Mouse (Mus musculus): ENCODE measurements around the gene Slit3. TPM values are rescaled to one million over a fixed set of nuclear protein-coding genes. Genes with fewer than 3 reads are reported as not detected.

Gene Slit3
- polyA plus RNA-seq, 1 experiment from 2014 or later: 2.3 TPM

- no peak for DNase-seq (ENCODE audit: low spot score)
- Histone ChIP-seq H3K27me3 (replicated peaks; ENCODE audit: control insufficient read depth, insufficient read depth, low read length) (no peaks in the 10 kb centered on the region), H3K4me3 (ENCODE audit: low read depth, low read length) (no peak overlapping the region), H3K4me1 (ENCODE audit: control insufficient read depth, insufficient read depth, low read length) (no peaks in the 10 kb centered on the region; the same call in 1 of the 2 replicates), H3K27ac (ENCODE audit: low read depth, low read length) (no peak overlapping the region), H3K36me3 (ENCODE audit: control insufficient read depth, insufficient read depth, low read length) (no peaks in the 10 kb centered on the region), H3K9me3 (replicated peaks; ENCODE audit: control insufficient read depth, low read length) (no peaks in the 10 kb centered on the region), H3K9ac (ENCODE audit: low read length) (no peak overlapping the region), H3K4me2 (ENCODE audit: low read length) (no peak overlapping the region)
- 79% methylated on average over 10 of the region's 10 CpGs for WGBS
- ATAC-seq: no peak
These were observed 140.6 kb downstream of the Slit3 start for GRCm38 (mm10) chr11:35261562-35262087.

- no peaks in the 10 kb centered on the region for H3K36me3 ChIP-seq (ENCODE audit: control insufficient read depth, insufficient read depth, low read length)
These were observed 141.4 kb downstream of the Slit3 start for GRCm38 (mm10) chr11:35262289-35262941.

GRCm38 (mm10) chr11:35264749-35265148, 143.7 kb downstream of the Slit3 start:
- Histone ChIP-seq H3K4me3 (ENCODE audit: low read depth, low read length) (no peak overlapping the region), H3K4me1 (ENCODE audit: control insufficient read depth, insufficient read depth, low read length) (no peaks in the 10 kb centered on the region; the same call in 1 of the 2 replicates), H3K27ac (ENCODE audit: low read depth, low read length) (no peak overlapping the region), H3K27me3 (replicated peaks; ENCODE audit: control insufficient read depth, insufficient read depth, low read length) (no peaks in the 10 kb centered on the region), H3K4me2 (ENCODE audit: low read length) (no peak overlapping the region), H3K9me3 (replicated peaks; ENCODE audit: control insufficient read depth, low read length) (no peaks in the 10 kb centered on the region), H3K36me3 (ENCODE audit: control insufficient read depth, insufficient read depth, low read length) (no peaks in the 10 kb centered on the region), H3K9ac (ENCODE audit: low read length) (no peak overlapping the region)
- ATAC-seq: no peak
- no peak for DNase-seq (ENCODE audit: low spot score)
- WGBS: 93% methylated on average over 3 of the region's 3 CpGs

More at GRCm38 (mm10) chr11:35262289-35262941, 141.4 kb downstream of the Slit3 start:
- H3K27me3 ChIP-seq (replicated peaks; ENCODE audit: control insufficient read depth, insufficient read depth, low read length): no peaks in the 10 kb centered on the region
- no peaks in the 10 kb centered on the region; the same call in 1 of the 2 replicates for H3K4me1 ChIP-seq (ENCODE audit: control insufficient read depth, insufficient read depth, low read length)
- WGBS: 58% methylated on average over 12 of the region's 12 CpGs
- ATAC-seq (no peak), DNase-seq (ENCODE audit: low spot score) (no peak)
- no peak overlapping the region for H3K4me2 ChIP-seq (ENCODE audit: low read length)
- H3K9me3 ChIP-seq (replicated peaks; ENCODE audit: control insufficient read depth, low read length): no peaks in the 10 kb centered on the region
- no peak overlapping the region for H3K4me3 ChIP-seq (ENCODE audit: low read depth, low read length)
- no peak overlapping the region for H3K27ac ChIP-seq (ENCODE audit: low read depth, low read length)
- H3K9ac ChIP-seq (ENCODE audit: low read length): no peak overlapping the region

- H3K36me3 ChIP-seq (ENCODE audit: control insufficient read depth, insufficient read depth, low read length): no peaks in the 10 kb centered on the region
- WGBS: 89% methylated on average over 9 of the region's 9 CpGs
- no peak for DNase-seq (ENCODE audit: low spot score)
- H3K4me3 ChIP-seq (ENCODE audit: low read depth, low read length): no peak overlapping the region
- H3K27me3 ChIP-seq (replicated peaks; ENCODE audit: control insufficient read depth, insufficient read depth, low read length): no peaks in the 10 kb centered on the region
- ATAC-seq: no peak
- no peaks in the 10 kb centered on the region for H3K9me3 ChIP-seq (replicated peaks; ENCODE audit: control insufficient read depth, low read length)
- H3K4me1 ChIP-seq (ENCODE audit: control insufficient read depth, insufficient read depth, low read length): peaks cover 9% of the 10 kb centered on the region; the same call in 1 of the 2 replicates
- no peak overlapping the region for H3K9ac ChIP-seq (ENCODE audit: low read length)
- no peak overlapping the region for H3K27ac ChIP-seq (ENCODE audit: low read depth, low read length)
- H3K4me2 ChIP-seq (ENCODE audit: low read length): no peak overlapping the region
These were observed 149.4 kb downstream of the Slit3 start for GRCm38 (mm10) chr11:35270396-35270795.

- H3K9ac ChIP-seq (ENCODE audit: low read length): no peak overlapping the region
- DNase-seq (ENCODE audit: low spot score): no peak
- H3K4me2 ChIP-seq (ENCODE audit: low read length): no peak overlapping the region
- no peak overlapping the region for H3K4me3 ChIP-seq (ENCODE audit: low read depth, low read length)
- no peak overlapping the region for H3K27ac ChIP-seq (ENCODE audit: low read depth, low read length)
- no peak for ATAC-seq
- 19% methylated on average over 10 of the region's 10 CpGs for WGBS
- H3K4me1 ChIP-seq (ENCODE audit: control insufficient read depth, insufficient read depth, low read length): peaks cover 12% of the 10 kb centered on the region; the same call in 1 of the 2 replicates
- H3K27me3 ChIP-seq (replicated peaks; ENCODE audit: control insufficient read depth, insufficient read depth, low read length): no peaks in the 10 kb centered on the region
- no peaks in the 10 kb centered on the region for H3K9me3 ChIP-seq (replicated peaks; ENCODE audit: control insufficient read depth, low read length)
- H3K36me3 ChIP-seq (ENCODE audit: control insufficient read depth, insufficient read depth, low read length): no peaks in the 10 kb centered on the region
These were observed 152.4 kb downstream of the Slit3 start for GRCm38 (mm10) chr11:35273416-35273815.

- no peaks in the 10 kb centered on the region for H3K9me3 ChIP-seq (replicated peaks; ENCODE audit: control insufficient read depth, low read length)
- H3K4me2 ChIP-seq (ENCODE audit: low read length): no peak overlapping the region
- WGBS: 92% methylated on average over 3 of the region's 3 CpGs
These were observed 153.0 kb downstream of the Slit3 start for GRCm38 (mm10) chr11:35274036-35274435.

GRCm38 (mm10) chr11:35275300-35275699, 154.3 kb downstream of the Slit3 start:
- Histone ChIP-seq H3K9ac (ENCODE audit: low read length) (no peak overlapping the region), H3K4me2 (ENCODE audit: low read length) (no peak overlapping the region), H3K36me3 (ENCODE audit: control insufficient read depth, insufficient read depth, low read length) (no peaks in the 10 kb centered on the region), H3K27me3 (replicated peaks; ENCODE audit: control insufficient read depth, insufficient read depth, low read length) (no peaks in the 10 kb centered on the region), H3K9me3 (replicated peaks; ENCODE audit: control insufficient read depth, low read length) (no peaks in the 10 kb centered on the region), H3K4me1 (ENCODE audit: control insufficient read depth, insufficient read depth, low read length) (peaks cover 12% of the 10 kb centered on the region; the same call in 1 of the 2 replicates), H3K27ac (ENCODE audit: low read depth, low read length) (no peak overlapping the region), H3K4me3 (ENCODE audit: low read depth, low read length) (no peak overlapping the region)
- DNase-seq (ENCODE audit: low spot score): no peak
- 91% methylated on average over 7 of the region's 7 CpGs for WGBS
- no peak for ATAC-seq

More at GRCm38 (mm10) chr11:35274036-35274435, 153.0 kb downstream of the Slit3 start:
- no peaks in the 10 kb centered on the region for H3K36me3 ChIP-seq (ENCODE audit: control insufficient read depth, insufficient read depth, low read length)
- no peak overlapping the region for H3K27ac ChIP-seq (ENCODE audit: low read depth, low read length)
- no peak overlapping the region for H3K4me3 ChIP-seq (ENCODE audit: low read depth, low read length)
- no peaks in the 10 kb centered on the region for H3K27me3 ChIP-seq (replicated peaks; ENCODE audit: control insufficient read depth, insufficient read depth, low read length)
- H3K9ac ChIP-seq (ENCODE audit: low read length): no peak overlapping the region
- DNase-seq (ENCODE audit: low spot score) (no peak), ATAC-seq (no peak)
- H3K4me1 ChIP-seq (ENCODE audit: control insufficient read depth, insufficient read depth, low read length): peaks cover 12% of the 10 kb centered on the region; the same call in 1 of the 2 replicates

GRCm38 (mm10) chr11:35276001-35276400, 155.0 kb downstream of the Slit3 start:
- no peak overlapping the region for H3K27ac ChIP-seq (ENCODE audit: low read depth, low read length)
- H3K4me1 ChIP-seq (ENCODE audit: control insufficient read depth, insufficient read depth, low read length): peaks cover 12% of the 10 kb centered on the region; the same call in 1 of the 2 replicates
- ATAC-seq: no peak
- H3K4me3 ChIP-seq (ENCODE audit: low read depth, low read length): no peak overlapping the region
- H3K4me2 ChIP-seq (ENCODE audit: low read length): no peak overlapping the region
- WGBS: 16% methylated on average over 11 of the region's 11 CpGs
- H3K27me3 ChIP-seq (replicated peaks; ENCODE audit: control insufficient read depth, insufficient read depth, low read length): no peaks in the 10 kb centered on the region
- DNase-seq (ENCODE audit: low spot score): no peak
- H3K9ac ChIP-seq (ENCODE audit: low read length): no peak overlapping the region
- H3K9me3 ChIP-seq (replicated peaks; ENCODE audit: control insufficient read depth, low read length): no peaks in the 10 kb centered on the region
- no peaks in the 10 kb centered on the region for H3K36me3 ChIP-seq (ENCODE audit: control insufficient read depth, insufficient read depth, low read length)

- no peak overlapping the region for H3K9ac ChIP-seq (ENCODE audit: low read length)
- no peaks in the 10 kb centered on the region for H3K9me3 ChIP-seq (replicated peaks; ENCODE audit: control insufficient read depth, low read length)
- DNase-seq (ENCODE audit: low spot score) (peak; percentile 16), ATAC-seq (no peak)
- peaks cover 16% of the 10 kb centered on the region for H3K4me1 ChIP-seq (ENCODE audit: control insufficient read depth, insufficient read depth, low read length)
- no peaks in the 10 kb centered on the region for H3K36me3 ChIP-seq (ENCODE audit: control insufficient read depth, insufficient read depth, low read length)
- no peak overlapping the region for H3K27ac ChIP-seq (ENCODE audit: low read depth, low read length)
- H3K4me3 ChIP-seq (ENCODE audit: low read depth, low read length): no peak overlapping the region
- H3K27me3 ChIP-seq (replicated peaks; ENCODE audit: control insufficient read depth, insufficient read depth, low read length): no peaks in the 10 kb centered on the region
- WGBS: 73% methylated on average over 16 of the region's 16 CpGs
- H3K4me2 ChIP-seq (ENCODE audit: low read length): no peak overlapping the region
These were observed 157.2 kb downstream of the Slit3 start for GRCm38 (mm10) chr11:35278128-35278769.
